Mouse (Mus musculus) olfactory bulb, adult 2 months (tissue): ENCODE data around the gene Kdm8.

Experiments used
- CTCF ChIP-seq: fragments of 200-500 bp; IDR thresholded peaks from 2 replicates; pipeline ENCODE4 v1.5.1; 2012; ENCODE audit warnings: low read depth, mild to moderate bottlenecking, low read length, moderate library complexity; ENCODE audit not compliant: insufficient read depth
- POLR2A ChIP-seq: fragments of 200-500 bp; IDR thresholded peaks from 2 replicates; pipeline ENCODE4 v1.6.1; 2012; ENCODE audit warnings: mild to moderate bottlenecking, low read depth, low read length, moderate library complexity; ENCODE audit not compliant: insufficient read depth

DNA sequence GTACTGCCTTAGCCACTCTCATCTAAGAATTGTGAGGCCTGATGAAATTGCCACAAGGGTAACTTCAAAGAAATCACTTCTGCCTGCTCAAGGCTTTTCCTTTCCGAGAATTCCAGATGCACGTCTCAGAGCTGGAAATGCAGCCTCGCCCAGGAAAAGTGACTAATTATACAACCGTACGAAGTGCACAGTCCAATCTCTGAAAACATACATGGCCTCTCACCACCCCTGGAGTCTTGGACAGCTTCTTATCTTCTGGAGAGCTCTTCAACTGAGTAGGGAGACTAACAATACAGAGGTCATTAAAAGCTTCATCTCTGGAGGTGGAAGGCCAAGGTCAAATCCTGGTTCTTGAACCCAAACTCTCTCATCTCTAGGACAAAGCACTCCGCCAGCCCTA, 48.1 kb downstream of the Kdm8 start:
- TF ChIP-seq CTCF (no peak), POLR2A (no peak)
